Mouse (Mus musculus): ENCODE results near the gene Ankrd65.
"Not testable (repeated sequence)": the region's sequence is repeated elsewhere in the genome, so short reads cannot be mapped to it uniquely, and the experiment has no call there.

DNA sequence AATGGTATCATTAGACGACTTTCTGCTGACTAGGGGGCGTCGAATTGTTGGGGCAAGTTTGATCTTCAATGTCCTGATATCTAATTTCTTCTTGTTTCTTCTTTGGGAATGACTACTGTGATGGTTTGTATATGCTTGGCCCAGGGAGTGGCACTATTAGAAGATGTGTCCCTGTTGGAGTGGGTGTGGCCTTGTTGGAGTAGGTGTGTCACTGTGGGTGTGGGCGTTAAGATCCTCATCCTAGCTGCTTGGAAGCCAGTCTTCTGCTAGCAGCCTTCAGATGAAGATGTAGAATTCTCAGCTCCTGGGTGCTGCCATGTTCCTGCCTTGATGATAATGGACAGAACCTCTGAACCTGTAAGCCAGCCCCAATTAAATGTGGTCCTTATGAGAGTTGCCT is 1.4 kb upstream of the Ankrd65 start:
- TF ChIP-seq POLR2A (IDR thresholded peaks at IDR 0.05; ENCODE audit: low read depth, low read length); CTCF (conservative IDR thresholded peaks at IDR 0.05; ENCODE audit: insufficient read depth, insufficient read length, low read depth, low read length): not testable (repeated sequence)

Measured in kidney, adult 2 months (tissue).